Mouse (Mus musculus) cerebellum, adult 11 months (tissue): ENCODE data around the gene Prr3.
"Not testable (repeated sequence)": the region's sequence is repeated elsewhere in the genome, so short reads cannot be mapped to it uniquely, and the experiment has no call there.

Experiments
- DNase-seq: peaks from one replicate; pipeline ENCODE4 v3.0.0; 2022

The Prr3 gene

DNA sequence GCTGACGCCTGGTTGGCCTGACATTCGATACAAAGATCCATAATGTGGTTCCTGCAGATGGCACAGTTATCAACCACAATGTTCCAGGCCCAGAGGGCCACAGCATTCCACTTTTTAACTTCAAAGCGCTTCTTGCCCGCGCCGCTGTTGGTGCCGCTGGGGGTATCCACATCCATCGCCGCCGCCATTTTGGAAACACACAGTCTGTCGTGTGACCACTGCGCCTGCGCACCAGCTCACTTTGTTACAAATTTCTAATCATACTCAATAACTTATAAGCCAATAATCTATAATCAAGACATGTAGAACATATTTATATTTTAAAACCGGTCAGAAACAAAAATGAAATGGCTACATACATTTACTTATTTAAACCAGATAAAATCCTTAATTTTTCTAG, 44.3 kb downstream of the Prr3 start:
- DNase-seq: not testable (repeated sequence)

DNA sequence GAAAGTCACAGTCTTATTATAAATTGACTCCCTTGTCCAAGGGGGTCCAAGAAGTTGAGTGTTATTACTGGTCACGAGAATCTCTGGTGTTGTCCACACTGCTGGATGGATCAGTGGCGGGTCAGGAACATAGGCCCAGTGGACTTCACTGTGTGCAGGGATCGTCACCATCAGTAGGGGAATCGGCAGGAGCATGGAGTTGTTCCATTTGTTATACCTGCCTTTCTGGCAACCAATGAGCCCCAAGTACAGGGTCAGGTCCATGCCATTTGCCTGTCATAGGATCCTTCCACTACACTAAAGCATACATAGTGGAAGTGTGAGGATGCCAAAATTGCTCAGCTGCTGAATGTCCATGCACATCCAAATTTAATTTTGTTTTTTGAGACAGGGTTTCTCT, 47.4 kb downstream of the Prr3 start:
- DNase-seq: no peak

DNA sequence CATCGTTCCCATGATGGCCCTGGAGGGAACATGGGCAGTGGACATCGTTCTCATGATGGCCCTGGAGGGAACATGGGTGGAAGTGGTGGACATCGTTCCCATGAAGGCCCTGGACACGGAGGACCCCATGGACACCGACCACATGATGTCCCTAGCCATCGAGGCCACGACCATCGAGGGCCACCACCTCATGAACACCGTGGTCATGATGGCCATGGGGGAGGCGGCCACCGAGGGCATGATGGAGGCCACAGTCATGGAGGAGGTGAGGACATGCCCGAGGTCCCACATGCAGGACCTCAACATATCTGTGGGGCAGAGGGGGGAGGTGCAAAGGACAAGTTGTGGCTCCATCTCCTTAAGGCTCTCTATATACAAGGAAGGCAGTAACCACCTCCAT, 49.4 kb downstream of the Prr3 start:
- no peak for DNase-seq

DNA sequence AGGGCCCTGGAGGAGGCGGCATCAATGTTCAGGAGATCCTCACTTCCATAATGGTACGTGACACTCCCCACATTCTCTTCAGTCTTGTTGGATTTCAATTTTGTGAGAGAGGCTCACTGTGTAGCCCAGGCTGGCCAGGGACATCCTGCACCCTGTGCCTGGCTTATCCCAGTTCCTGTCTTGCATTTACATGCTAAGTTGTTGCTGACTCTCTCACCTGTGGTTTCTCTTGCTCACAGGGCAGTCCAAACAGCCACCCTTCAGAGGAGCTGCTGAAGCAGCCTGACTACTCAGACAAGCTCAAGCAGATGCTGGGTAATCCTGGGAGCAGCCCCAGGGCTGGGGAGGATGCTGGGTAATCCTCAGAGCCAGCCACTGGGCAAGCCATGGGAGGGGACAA, 50.5 kb downstream of the Prr3 start:
- DNase-seq: no peak

DNA sequence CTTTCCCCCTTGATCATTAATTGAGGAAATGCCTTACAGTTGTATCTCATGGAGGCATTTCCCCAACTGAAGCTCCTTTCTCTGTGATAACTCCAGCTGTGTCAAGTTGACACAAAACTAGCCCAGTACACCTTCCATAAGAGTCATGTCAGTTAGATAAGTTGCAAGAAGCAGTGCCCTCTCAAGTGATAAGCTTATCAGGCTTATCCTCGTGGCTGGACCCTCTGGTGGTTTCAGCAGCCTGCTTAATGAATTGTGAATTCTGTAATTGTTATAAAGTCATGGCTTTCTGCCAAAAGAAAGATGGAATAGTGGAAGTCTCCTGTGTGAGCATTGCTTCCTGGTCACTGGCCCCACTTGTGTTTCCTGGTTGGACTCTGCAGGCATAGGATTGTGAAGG, 52.6 kb downstream of the Prr3 start:
- DNase-seq: no peak

DNA sequence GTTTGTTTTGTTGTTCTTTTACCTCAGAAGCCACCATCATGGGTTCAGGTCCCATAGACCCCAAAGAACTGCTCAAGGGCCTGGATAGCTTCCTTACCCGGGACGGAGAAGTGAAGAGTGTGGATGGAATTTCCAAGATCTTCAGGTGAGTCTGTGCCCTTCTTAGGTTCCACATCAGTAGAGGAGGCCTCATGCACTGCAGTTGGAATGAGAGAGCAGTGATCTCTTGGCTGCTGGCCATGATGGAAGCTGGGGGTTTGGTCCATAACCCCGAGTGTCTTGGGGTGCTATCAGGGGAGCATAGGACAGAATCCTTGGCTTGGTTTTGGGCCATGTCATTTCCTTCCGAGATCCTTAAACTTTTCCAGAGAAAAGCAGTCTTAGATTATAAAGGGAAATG, 56.8 kb downstream of the Prr3 start:
- no peak for DNase-seq

DNA sequence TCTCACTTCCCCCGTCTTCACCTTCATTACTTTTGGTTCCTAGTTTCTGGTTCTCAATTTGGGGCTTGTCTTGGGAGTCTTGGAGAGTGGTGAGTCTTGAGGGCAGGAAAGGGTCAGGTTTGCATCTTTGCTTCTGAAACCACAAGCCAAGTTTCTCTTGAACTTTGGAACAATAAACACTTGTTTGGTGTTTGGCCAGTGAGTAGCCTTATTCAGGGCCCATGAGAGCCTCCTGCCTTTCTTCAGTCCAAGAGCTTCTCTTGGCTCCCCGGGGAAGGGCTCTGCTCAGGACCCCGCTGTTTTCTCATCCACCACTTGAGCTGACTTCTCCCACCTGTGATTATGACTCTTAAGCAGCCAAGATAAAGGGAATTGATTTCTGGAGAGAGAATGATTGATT, 57.5 kb downstream of the Prr3 start:
- DNase-seq: no peak
